Mouse (Mus musculus) heart, embryonic 14.5 days (tissue): ENCODE data around the gene Bcan. TPM values are rescaled to one million over a fixed set of nuclear protein-coding genes. Genes with fewer than 3 reads are reported as not detected.

ENCODE experiments used
- ATAC-seq: fragments of 200-750 bp; cut with Nextera tagmentation; 2 replicates; pipeline ENCODE4 v1.8.0; 2017; ENCODE audit warnings: low read depth, moderate TSS enrichment; ENCODE audit not compliant: insufficient number of reproducible peaks, insufficient read depth, low FRiP score
- H3K27ac ChIP-seq, 2 experiments: fragments of 200-500 bp in 1 of 2; fragments of 300-500 bp in 1 of 2; sonication (generic) in 1 of 2; replicated peaks in 1 of 2; 2 replicates each; pipeline ENCODE4 v1.5.1; 2012 to 2014; ENCODE audit warnings: low read depth in 2 of 2, low read length in 2 of 2, control low read depth in 1 of 2, mild to moderate bottlenecking in 1 of 2, mixed read lengths in 1 of 2; ENCODE audit not compliant: control insufficient read depth in 1 of 2, insufficient read depth in 1 of 2
- H3K27me3 ChIP-seq: fragments of 300-500 bp; sonication (generic); 2 replicates; pipeline ENCODE4 v1.6.1; 2014; ENCODE audit warnings: mild to moderate bottlenecking, low read length, control low read depth; ENCODE audit not compliant: control insufficient read depth, insufficient read depth
- H3K36me3 ChIP-seq: fragments of 300-500 bp; sonication (generic); 2 replicates; pipeline ENCODE4 v1.6.1; 2014; ENCODE audit warnings: mild to moderate bottlenecking, control low read depth, low read length, mixed read lengths; ENCODE audit not compliant: control insufficient read depth, insufficient read depth
- H3K4me1 ChIP-seq, 2 experiments: fragments of 200-500 bp in 1 of 2; fragments of 300-500 bp in 1 of 2; sonication (generic) in 1 of 2; 2 replicates each; pipeline ENCODE4 v1.6.1; 2012 to 2014; ENCODE audit warnings: low read length in 2 of 2, control low read depth in 1 of 2, mixed read lengths in 1 of 2; ENCODE audit not compliant: control insufficient read depth in 2 of 2, insufficient read depth in 2 of 2
- H3K4me2 ChIP-seq: fragments of 300-500 bp; sonication (generic); 2 replicates; pipeline ENCODE4 v1.6.1; 2014; ENCODE audit warnings: mild to moderate bottlenecking, low read length
- H3K4me3 ChIP-seq, 2 experiments: fragments of 200-500 bp in 1 of 2; fragments of 300-500 bp in 1 of 2; sonication (generic) in 1 of 2; 2 replicates each; pipeline ENCODE4 v1.5.1; 2012 to 2014; ENCODE audit warnings: low read length in 2 of 2, mild to moderate bottlenecking in 2 of 2, control low read depth in 1 of 2, low read depth in 1 of 2, moderate library complexity in 1 of 2; ENCODE audit not compliant: control insufficient read depth in 1 of 2, insufficient read depth in 1 of 2
- H3K9ac ChIP-seq: fragments of 300-500 bp; sonication (generic); 2 replicates; pipeline ENCODE4 v1.6.1; 2014; ENCODE audit warnings: mild to moderate bottlenecking, low read length
- H3K9me3 ChIP-seq: fragments of 300-500 bp; sonication (generic); 2 replicates; pipeline ENCODE4 v1.6.1; 2016; ENCODE audit warnings: low read length, control low read depth; ENCODE audit not compliant: control insufficient read depth
- WGBS: fragments of 180-500 bp; shearing (Covaris S2); extraction: QIAGEN DNeasy Blood & Tissue Kit; methylation state at CpG from one replicate; pipeline ENCODE4 v1.1.7; 2014; 5-methylcytosine and 5-hydroxymethylcytosine counted together
- polyA plus RNA-seq: library from polyadenylated mRNA; unstranded; fragments of >200 nt; fragmentation: Nextera tagmentation; extraction: Ambion mirVana; gene quantifications from 2 replicates; pipeline ENCODE4 v1.2.1, GENCODE M21; 2014

The Bcan gene
- polyA plus RNA-seq, 1 experiment from 2014 or later = 0.31 TPM

DNA sequence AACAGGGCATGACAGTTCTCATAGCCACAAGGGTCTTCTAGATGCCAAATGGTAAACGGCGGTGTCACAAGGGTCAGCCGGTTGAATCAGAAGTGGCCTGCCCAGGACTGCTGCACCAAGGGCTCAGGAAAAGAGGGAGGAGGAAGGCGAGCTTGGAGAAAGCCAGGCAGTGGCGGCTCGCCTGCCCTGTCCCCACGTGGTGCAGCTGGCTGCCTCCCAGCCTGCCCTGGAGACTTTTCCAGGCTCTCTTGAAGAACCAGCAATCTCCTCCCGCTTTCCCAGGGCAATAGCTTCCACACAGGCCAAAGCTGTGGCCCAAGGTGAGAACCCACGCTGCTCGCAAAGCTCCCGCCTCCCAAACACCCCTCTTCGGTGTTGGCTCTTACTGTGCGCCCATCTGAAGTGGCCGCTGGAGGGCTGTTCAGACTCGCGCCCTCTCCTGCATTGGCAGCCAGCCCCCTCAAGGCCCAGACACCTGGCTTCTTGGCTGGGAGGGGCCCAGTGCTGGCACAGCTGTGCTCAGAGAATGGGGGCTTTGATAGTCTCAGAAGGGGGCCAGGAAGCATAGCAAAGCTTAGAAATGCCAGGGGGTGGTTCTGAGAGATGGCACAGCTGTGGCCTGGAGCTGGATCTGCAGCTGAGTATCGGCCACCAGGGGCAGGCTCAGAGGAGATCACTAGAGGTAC, 2.4 kb upstream of the Bcan start:
- Histone ChIP-seq H3K4me3 (no peak overlapping the region), H3K9me3 (peaks cover 3% of the 10 kb centered on the region; the same call in 1 of the 2 replicates), H3K27me3 (peaks cover 73% of the 10 kb centered on the region), H3K36me3 (no peaks in the 10 kb centered on the region), H3K9ac (no peak overlapping the region), H3K4me2 (0 out of 2 replicates have a peak overlapping the region, but pooled peaks have one; percentile 5), H3K27ac (no peak overlapping the region), H3K4me1 (peaks cover 10 to 22% of the 10 kb centered on the region in 2 experiments)
- ATAC-seq = no peak
- 3% methylated on average over 17 of the region's 17 CpGs for WGBS

GRCm38 (mm10) chr3:88000816-88001595, 976 bp upstream of the Bcan start:
- no peak overlapping the region for H3K4me3 ChIP-seq
- 12% methylated on average over 11 of the region's 11 CpGs for WGBS

DNA sequence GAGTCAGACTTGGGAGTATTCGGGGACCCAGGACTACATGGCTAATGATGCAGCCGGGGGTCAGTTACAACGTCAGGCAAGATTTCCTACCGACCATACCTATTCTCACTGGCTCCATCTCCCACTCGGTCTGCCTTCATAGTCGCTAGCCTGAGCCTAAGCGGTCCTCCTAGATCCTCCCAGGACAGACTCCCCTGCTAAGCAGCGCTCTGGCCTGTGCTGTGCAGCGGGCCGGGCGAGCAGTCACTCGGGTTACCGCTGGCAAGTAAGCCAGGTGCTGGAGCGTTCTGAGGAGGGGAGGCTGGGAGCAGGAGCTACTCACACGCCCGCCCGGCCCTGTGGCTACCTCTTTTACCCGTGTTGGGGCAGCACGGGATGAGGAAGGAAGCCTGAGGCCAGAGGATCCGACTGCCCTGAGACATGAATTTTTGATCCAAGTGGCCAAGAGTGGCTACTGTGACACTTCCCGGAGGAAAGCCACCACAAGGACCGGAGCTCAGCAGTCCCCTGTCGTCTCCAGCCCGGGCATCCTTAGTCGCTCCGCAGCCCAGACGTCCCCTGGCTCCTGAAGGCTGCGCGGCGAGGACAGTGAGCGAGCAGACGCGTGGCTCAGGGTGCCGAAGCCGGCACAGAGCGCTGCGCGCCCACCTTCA, 661 bp downstream of the Bcan start:
- no peak overlapping the region for H3K27ac ChIP-seq
- no peaks in the 10 kb centered on the region for H3K36me3 ChIP-seq
- H3K9me3 ChIP-seq = no peaks in the 10 kb centered on the region
- 2% methylated on average over 38 of the region's 38 CpGs for WGBS
- peaks cover 100% of the 10 kb centered on the region for H3K27me3 ChIP-seq
- H3K4me2 ChIP-seq = peak overlapping the region; percentile 68
- ATAC-seq = no peak
- no peak overlapping the region for H3K9ac ChIP-seq
- peaks cover 3 to 25% of the 10 kb centered on the region in 2 experiments; a peak in 3 of 4 replicates for H3K4me1 ChIP-seq
- peak overlapping the region; percentile 26 to 41; a peak in 3 of 4 replicates for H3K4me3 ChIP-seq

More at GRCm38 (mm10) chr3:88000816-88001595, 976 bp upstream of the Bcan start:
- peaks cover under 1% of the 10 kb centered on the region; the same call in 1 of the 2 replicates for H3K9me3 ChIP-seq
- peaks cover 87% of the 10 kb centered on the region for H3K27me3 ChIP-seq
- no peaks in the 10 kb centered on the region for H3K36me3 ChIP-seq
- H3K4me2 ChIP-seq = no peak overlapping the region; the same call in 1 of the 2 replicates
- H3K4me1 ChIP-seq = peaks cover 6 to 25% of the 10 kb centered on the region in 2 experiments; a peak in 3 of 4 replicates
- no peak overlapping the region for H3K27ac ChIP-seq
- no peak for ATAC-seq
- no peak overlapping the region for H3K9ac ChIP-seq

DNA sequence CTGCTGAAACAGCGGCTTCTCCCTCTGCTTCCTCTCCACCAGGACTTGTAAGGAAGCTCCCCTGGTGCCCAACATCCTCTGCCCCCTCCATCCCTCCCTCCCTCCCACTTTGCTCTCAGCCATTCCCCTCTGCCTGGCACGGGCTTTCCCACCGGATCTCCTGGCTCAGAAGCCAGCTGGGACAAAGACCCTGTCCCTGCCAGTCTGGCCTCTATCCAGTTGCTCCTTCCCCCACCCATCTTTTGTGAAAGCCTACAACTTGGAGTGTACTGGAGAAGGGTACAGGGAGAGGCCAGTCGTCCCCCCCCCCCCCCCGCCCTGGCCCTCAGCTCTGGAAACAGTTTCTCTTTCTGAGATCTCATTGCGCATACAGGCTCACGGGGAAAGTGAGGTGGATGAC, 1.3 kb downstream of the Bcan start:
- ATAC-seq = no peak
- WGBS = 8% methylated on average over 7 of the region's 7 CpGs
- Histone ChIP-seq H3K27me3 (peaks cover 100% of the 10 kb centered on the region), H3K4me1 (peaks cover 3 to 25% of the 10 kb centered on the region in 2 experiments; a peak in 3 of 4 replicates), H3K9ac (no peak overlapping the region), H3K9me3 (no peaks in the 10 kb centered on the region), H3K27ac (no peak overlapping the region), H3K4me2 (no peak overlapping the region), H3K4me3 (0 out of 4 replicates have a peak overlapping the region, but pooled peaks of 1 of the 2 experiments have one; percentile 8), H3K36me3 (no peaks in the 10 kb centered on the region)

DNA sequence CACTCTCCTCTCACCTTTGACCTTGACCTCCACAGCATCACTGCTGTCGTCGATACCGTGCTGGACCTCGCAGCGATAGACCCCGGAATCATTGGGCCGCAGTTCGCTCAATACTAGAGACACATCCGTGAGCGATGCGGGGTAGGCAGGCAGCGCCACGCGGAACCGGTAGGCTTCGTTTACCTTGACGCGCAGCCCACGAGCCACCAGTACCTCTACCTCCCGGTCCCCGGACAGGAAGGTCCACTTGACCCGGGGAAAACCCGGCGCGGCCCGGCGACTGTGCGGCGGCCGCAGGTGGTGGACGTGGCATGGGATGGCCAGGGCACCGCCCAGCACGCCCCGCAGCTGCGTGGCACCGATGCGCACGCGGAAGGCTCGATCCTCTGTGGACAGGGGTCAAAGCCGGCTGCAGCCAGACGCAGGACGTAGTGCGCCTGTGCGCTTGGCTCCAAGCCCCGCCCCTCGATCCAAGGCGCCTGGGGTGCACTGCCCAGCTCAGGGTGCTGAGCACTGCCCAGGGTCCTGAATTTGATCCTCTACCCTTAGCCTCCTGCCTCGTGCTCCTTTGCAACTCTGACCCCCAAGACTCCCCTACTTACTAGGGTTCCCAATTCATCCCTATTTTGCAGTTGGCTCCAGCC, 2.9 kb downstream of the Bcan start:
- WGBS = 2% methylated on average over 41 of the region's 49 CpGs
- Histone ChIP-seq H3K4me2 (peak overlapping the region; percentile 65), H3K4me1 (peaks cover 3 to 22% of the 10 kb centered on the region in 2 experiments; a peak in 3 of 4 replicates), H3K4me3 (peak overlapping the region; percentile 21 to 40), H3K36me3 (no peaks in the 10 kb centered on the region), H3K9ac (peak overlapping the region; percentile 58; the same call in 1 of the 2 replicates), H3K9me3 (no peaks in the 10 kb centered on the region), H3K27me3 (peaks cover 100% of the 10 kb centered on the region), H3K27ac (no peak overlapping the region)
- ATAC-seq = no peak

DNA sequence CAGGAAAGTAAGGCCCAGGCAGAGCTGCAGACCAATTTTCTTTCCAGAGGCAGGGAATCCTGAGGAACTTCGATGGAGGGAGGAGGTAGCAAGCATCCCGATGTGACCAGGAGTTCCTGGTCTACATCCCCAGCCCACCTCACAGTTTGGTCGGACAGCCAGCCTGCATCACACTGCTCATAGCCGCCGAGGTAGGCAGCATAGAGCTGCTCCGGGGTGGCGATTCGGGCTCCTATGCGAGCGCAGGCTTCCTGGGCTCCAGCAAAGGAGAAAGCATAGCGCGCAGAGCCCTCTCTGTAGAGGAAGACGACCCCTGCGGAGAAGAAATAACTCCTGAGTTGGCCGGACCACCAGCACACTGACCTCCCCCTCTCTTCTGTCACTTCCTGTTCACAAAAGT, 3.6 kb downstream of the Bcan start:
- Histone ChIP-seq H3K36me3 (no peaks in the 10 kb centered on the region), H3K27me3 (peaks cover 100% of the 10 kb centered on the region), H3K4me2 (no peak overlapping the region), H3K9me3 (no peaks in the 10 kb centered on the region), H3K9ac (no peak overlapping the region), H3K4me1 (peaks cover 3 to 22% of the 10 kb centered on the region in 2 experiments; a peak in 3 of 4 replicates), H3K27ac (no peak overlapping the region), H3K4me3 (peak overlapping the region in 1 of 2 experiments; percentile 40; a peak in 1 of 4 replicates)
- WGBS = 3% methylated on average over 15 of the region's 15 CpGs
- ATAC-seq = no peak

GRCm38 (mm10) chr3:87995331-87995730, 4.7 kb downstream of the Bcan start:
- Histone ChIP-seq H3K9ac (no peak overlapping the region), H3K27ac (no peak overlapping the region), H3K27me3 (peaks cover 99% of the 10 kb centered on the region), H3K36me3 (no peaks in the 10 kb centered on the region), H3K4me3 (no peak overlapping the region), H3K9me3 (no peaks in the 10 kb centered on the region), H3K4me2 (no peak overlapping the region), H3K4me1 (peaks cover 3 to 17% of the 10 kb centered on the region in 2 experiments; a peak in 3 of 4 replicates)
- WGBS = 35% methylated on average over 9 of the region's 11 CpGs
- no peak for ATAC-seq
